ENCODE assay signal across 14 mouse cellular contexts in the genomic region with DNA sequence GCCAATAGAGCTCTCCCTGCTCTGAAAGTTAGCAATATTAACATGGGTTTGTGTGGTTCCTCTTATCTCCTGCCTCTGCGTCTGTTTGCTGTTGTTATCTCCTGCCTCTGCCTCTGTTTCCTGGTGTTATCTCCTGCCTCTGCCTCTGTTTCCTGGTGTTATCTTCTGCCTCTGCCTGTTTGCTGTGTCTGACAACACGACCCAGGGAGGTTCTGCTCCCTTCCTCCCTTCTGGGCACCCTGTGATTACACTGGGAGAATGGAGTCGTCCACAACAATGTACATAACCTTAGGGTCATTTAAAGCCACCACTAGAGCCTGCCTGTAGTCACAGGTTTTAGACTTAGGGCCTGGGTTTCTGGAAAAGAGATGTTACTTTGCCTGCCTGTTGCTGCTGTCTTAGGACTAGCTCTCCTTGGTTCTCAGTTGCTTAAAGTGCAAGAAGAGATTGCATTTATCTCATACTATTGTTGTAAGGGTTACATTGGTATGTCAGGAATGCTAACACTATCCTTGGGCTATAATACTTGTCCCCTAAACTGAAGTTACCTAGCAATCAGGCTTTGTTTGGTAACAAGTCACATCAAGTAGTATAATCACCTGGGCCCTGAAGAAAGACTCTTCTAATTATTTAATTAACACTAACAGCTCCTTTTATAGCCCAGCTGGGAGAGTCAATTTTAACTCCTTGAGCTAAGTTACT. TPM values are rescaled to one million over a fixed set of nuclear protein-coding genes. Genes with fewer than 3 reads are reported as not detected.
DNase-seq lines count a peak whose midpoint lies in the region; ATAC-seq and TF ChIP-seq lines count a peak whose summit lies in the region.
"Had no signal": no experiment of that assay in that cellular context is flagged by ENCODE, and none has a peak within 500 bp of the region (broad histone marks: within the 10 kb centered on the region; RNA-seq: fewer than 3 reads in every experiment).

No protein-coding gene starts in this region.

- peaks cover 31% of the 10 kb centered on the region for H3K4me1 ChIP-seq in hindbrain, embryonic 10.5 days (replicated peaks)
- peaks cover 8% of the 10 kb centered on the region for H3K4me1 ChIP-seq in hindbrain, embryonic 14.5 days (replicated peaks; ENCODE audit: control insufficient read depth, insufficient read depth, low read length)
- peaks cover 10% of the 10 kb centered on the region; the same call in 1 of the 2 replicates for H3K4me1 ChIP-seq in midbrain, embryonic 15.5 days
- peaks cover 16% of the 10 kb centered on the region; the same call in 1 of the 2 replicates for H3K4me1 ChIP-seq in kidney, embryonic 15.5 days

- no peak overlapping the region for H3K4me2 ChIP-seq in hindbrain, embryonic 14.5 days (replicated peaks)
- H3K4me2 ChIP-seq in myocyte (ENCODE audit: low read depth), result peak overlapping the region; percentile 31
- H3K4me2 ChIP-seq in midbrain, embryonic 15.5 days, result no peak overlapping the region
- H3K4me2 ChIP-seq in kidney, embryonic 15.5 days, result no peak overlapping the region

- no peaks in the 10 kb centered on the region for H3K79me2 ChIP-seq in myocyte (ENCODE audit: control insufficient read depth, insufficient read depth)

- H3K27me3 ChIP-seq in hindbrain, embryonic 10.5 days (ENCODE audit: insufficient read depth, poor library complexity, severe bottlenecking), result no peaks in the 10 kb centered on the region
- H3K27me3 ChIP-seq in hindbrain, embryonic 14.5 days (ENCODE audit: control insufficient read depth, insufficient read depth, low read length), result no peaks in the 10 kb centered on the region
- no peaks in the 10 kb centered on the region for H3K27me3 ChIP-seq in myocyte (ENCODE audit: control insufficient read depth, insufficient read depth, insufficient read length)
- no peaks in the 10 kb centered on the region for H3K27me3 ChIP-seq in midbrain, embryonic 15.5 days (replicated peaks)
- H3K27me3 ChIP-seq in kidney, embryonic 15.5 days, result no peaks in the 10 kb centered on the region

- no peak overlapping the region for H3K9ac ChIP-seq in hindbrain, embryonic 14.5 days
- no peak overlapping the region for H3K9ac ChIP-seq in midbrain, embryonic 15.5 days
- no peak overlapping the region for H3K9ac ChIP-seq in kidney, embryonic 15.5 days

- no peak overlapping the region for H3ac ChIP-seq in myocyte (ENCODE audit: control insufficient read depth, insufficient read length)

- no peak for DNase-seq in hindbrain, embryonic 10.5 days (ENCODE audit: low spot score)
- DNase-seq in hindbrain, embryonic 14.5 days (ENCODE audit: low spot score), result no peak
- DNase-seq in Muller cell, postnatal 12 days (ENCODE audit: inconsistent ontology term), result peak; percentile 38
- no peak for DNase-seq in neural tube, embryonic 10.5 days (ENCODE audit: extremely low spot score, low spot score)
- DNase-seq: kidney, postnatal 14 days; thymus, postnatal 25 days had no signal

- H3K36me3 ChIP-seq in hindbrain, embryonic 10.5 days, result no peaks in the 10 kb centered on the region
- H3K36me3 ChIP-seq in hindbrain, embryonic 14.5 days (replicated peaks; ENCODE audit: control insufficient read depth, insufficient read depth), result no peaks in the 10 kb centered on the region
- no peaks in the 10 kb centered on the region for H3K36me3 ChIP-seq in myocyte (ENCODE audit: control insufficient read depth, insufficient read depth)
- H3K36me3 ChIP-seq in midbrain, embryonic 15.5 days (replicated peaks), result no peaks in the 10 kb centered on the region
- no peaks in the 10 kb centered on the region for H3K36me3 ChIP-seq in kidney, embryonic 15.5 days

- no peak for TF ChIP-seq POLR2A in myocyte (IDR thresholded peaks at IDR 0.05; ENCODE audit: insufficient read length, low read depth)

- no peaks in the 10 kb centered on the region for H3K9me3 ChIP-seq in hindbrain, embryonic 10.5 days
- no peaks in the 10 kb centered on the region for H3K9me3 ChIP-seq in hindbrain, embryonic 14.5 days (ENCODE audit: control insufficient read depth, low read length)
- no peaks in the 10 kb centered on the region for H3K9me3 ChIP-seq in midbrain, embryonic 15.5 days
- no peaks in the 10 kb centered on the region for H3K9me3 ChIP-seq in kidney, embryonic 15.5 days (replicated peaks)

- no peak overlapping the region for H3K4me3 ChIP-seq in hindbrain, embryonic 10.5 days
- H3K4me3 ChIP-seq in hindbrain, embryonic 14.5 days (replicated peaks; ENCODE audit: low read length), result no peak overlapping the region
- H3K4me3 ChIP-seq in myocyte, result no peak overlapping the region
- no peak overlapping the region for H3K4me3 ChIP-seq in midbrain, embryonic 15.5 days
- H3K4me3 ChIP-seq in kidney, embryonic 15.5 days (replicated peaks), result no peak overlapping the region

- H3K27ac ChIP-seq in hindbrain, embryonic 10.5 days, result 0 out of 2 replicates have a peak overlapping the region, but pooled peaks have one; percentile 13
- H3K27ac ChIP-seq in hindbrain, embryonic 14.5 days, result no peak overlapping the region
- no peak overlapping the region for H3K27ac ChIP-seq in midbrain, embryonic 15.5 days
- H3K27ac ChIP-seq in kidney, embryonic 15.5 days, result no peak overlapping the region

- ATAC-seq in hindbrain, embryonic 14.5 days (ENCODE audit: low FRiP score), result no peak
- peak; percentile 38 to 63 for ATAC-seq in hematopoietic stem cell, adult 5-6 weeks (replicated peaks in 1 of 2; ENCODE audit: insufficient read depth in 1 of 2, low FRiP score in 2 of 2, low TSS enrichment in 1 of 2, low read depth in 1 of 2, poor library complexity in 2 of 2, severe bottlenecking in 2 of 2)
- no peak for ATAC-seq in midbrain, embryonic 15.5 days (replicated peaks)
- ATAC-seq in kidney, embryonic 15.5 days (replicated peaks; ENCODE audit: low FRiP score), result no peak
- ATAC-seq: forebrain, embryonic 14.5 days had no signal

- 44% methylated on average over 3 of the region's 3 CpGs for WGBS in hindbrain, embryonic 10.5 days
- 43% methylated on average over 3 of the region's 3 CpGs for WGBS in hindbrain, embryonic 14.5 days
- 45% methylated on average over 3 of the region's 3 CpGs for WGBS in midbrain, embryonic 15.5 days
- WGBS in kidney, embryonic 15.5 days, result 25% methylated on average over 3 of the region's 3 CpGs

TF ChIP-seq in myocyte, 11 proteins besides CTCF, POLR2A, EP300 and RAD21:
- TF ChIP-seq E2F4 (IDR thresholded peaks at IDR 0.05; ENCODE audit: insufficient read depth), result no peak
- no peak for TF ChIP-seq MAX (IDR thresholded peaks at IDR 0.05; ENCODE audit: low read depth)
- TF ChIP-seq MYOD1 (IDR thresholded peaks at IDR 0.05; ENCODE audit: control insufficient read depth in 1 of 3, insufficient read length in 2 of 3, low read depth in 2 of 3), result no peak
- TF ChIP-seq TCF12 (IDR thresholded peaks at IDR 0.05; ENCODE audit: insufficient read depth, poor library complexity, severe bottlenecking), result no peak
- no peak for TF ChIP-seq USF1 (IDR thresholded peaks at IDR 0.05; ENCODE audit: low read depth)
- TF ChIP-seq REST (IDR thresholded peaks at IDR 0.05; ENCODE audit: insufficient read depth, insufficient read length), result no peak
- TF ChIP-seq TCF3 (IDR thresholded peaks at IDR 0.05; ENCODE audit: insufficient read length, low read depth), result no peak

RNA-seq across cellular contexts. Expression of a gene that starts 3.1 kb away (rescaled TPM):
- polyA plus RNA-seq in hindbrain, embryonic 10.5 days (2016; fragmentation: Nextera tagmentation; extraction: Ambion mirVana), result 26.4 and 30.1 TPM in 2 replicates
- polyA plus RNA-seq in hindbrain, embryonic 14.5 days (2014; fragmentation: Nextera tagmentation; extraction: Ambion mirVana), result 14.9 and 16.6 TPM in 2 replicates
- total RNA-seq in hematopoietic stem cell, adult 5-6 weeks (2017), result 12.6 and 22.4 TPM in 2 replicates
- 12.5 TPM for polyA plus RNA-seq in myocyte (2012; fragmentation: generic; extraction: Trizol)
- 11.8 and 12.4 TPM in 2 replicates for polyA plus RNA-seq in midbrain, embryonic 15.5 days (2015; fragmentation: Nextera tagmentation; extraction: Ambion mirVana)
- polyA plus RNA-seq in kidney, embryonic 15.5 days (2015; fragmentation: Nextera tagmentation; extraction: Ambion mirVana), result 39.8 and 41.6 TPM in 2 replicates

RNA-seq across cellular contexts. Expression of a gene that starts 23.9 kb away (rescaled TPM):
- 0.20 TPM in 2 replicates for polyA plus RNA-seq in hindbrain, embryonic 10.5 days (2016; fragmentation: Nextera tagmentation; extraction: Ambion mirVana)
- not detected in 2 replicates for polyA plus RNA-seq in hindbrain, embryonic 14.5 days (2014; fragmentation: Nextera tagmentation; extraction: Ambion mirVana)
- total RNA-seq in hematopoietic stem cell, adult 5-6 weeks (2017), result not detected in 2 replicates
- 0.08 TPM for polyA plus RNA-seq in myocyte (2012; fragmentation: generic; extraction: Trizol)
- not detected in 2 replicates for polyA plus RNA-seq in midbrain, embryonic 15.5 days (2015; fragmentation: Nextera tagmentation; extraction: Ambion mirVana)
- 0.19 TPM in 1 of 2 replicates, not detected in the other for polyA plus RNA-seq in kidney, embryonic 15.5 days (2015; fragmentation: Nextera tagmentation; extraction: Ambion mirVana)
- total RNA-seq: left cerebral cortex, postnatal 36 days had no signal
- polyA plus RNA-seq: forebrain, embryonic 14.5 days had no signal

RNA-seq across cellular contexts. Expression of a gene that starts 29.0 kb away (rescaled TPM):
- polyA plus RNA-seq in hindbrain, embryonic 10.5 days (2016; fragmentation: Nextera tagmentation; extraction: Ambion mirVana), result 2.3 and 4.0 TPM in 2 replicates
- 3.2 and 3.3 TPM in 2 replicates for polyA plus RNA-seq in hindbrain, embryonic 14.5 days (2014; fragmentation: Nextera tagmentation; extraction: Ambion mirVana)
- total RNA-seq in hematopoietic stem cell, adult 5-6 weeks (2017), result 3.2 and 12.7 TPM in 2 replicates
- polyA plus RNA-seq in myocyte (2012; fragmentation: generic; extraction: Trizol), result not detected
- polyA plus RNA-seq in midbrain, embryonic 15.5 days (2015; fragmentation: Nextera tagmentation; extraction: Ambion mirVana), result 0.92 and 1.2 TPM in 2 replicates
- polyA plus RNA-seq in kidney, embryonic 15.5 days (2015; fragmentation: Nextera tagmentation; extraction: Ambion mirVana), result 6.9 and 7.3 TPM in 2 replicates

RNA-seq across cellular contexts. Expression of a gene that starts 30.3 kb away (rescaled TPM):
- not detected in 2 replicates for polyA plus RNA-seq in hindbrain, embryonic 10.5 days (2016; fragmentation: Nextera tagmentation; extraction: Ambion mirVana)
- not detected in 2 replicates for polyA plus RNA-seq in hindbrain, embryonic 14.5 days (2014; fragmentation: Nextera tagmentation; extraction: Ambion mirVana)
- total RNA-seq in hematopoietic stem cell, adult 5-6 weeks (2017), result not detected in 2 replicates
- not detected for polyA plus RNA-seq in myocyte (2012; fragmentation: generic; extraction: Trizol)
- not detected in 2 replicates for polyA plus RNA-seq in midbrain, embryonic 15.5 days (2015; fragmentation: Nextera tagmentation; extraction: Ambion mirVana)
- not detected in 2 replicates for polyA plus RNA-seq in kidney, embryonic 15.5 days (2015; fragmentation: Nextera tagmentation; extraction: Ambion mirVana)
- total RNA-seq: left cerebral cortex, postnatal 36 days had no signal
- polyA plus RNA-seq: cortical plate, adult 2 months; forebrain, embryonic 14.5 days; gonadal fat pad, adult 2 months had no signal

RNA-seq across cellular contexts. Expression of a gene that starts 33.1 kb away (rescaled TPM):
- not detected in 2 replicates for polyA plus RNA-seq in hindbrain, embryonic 10.5 days (2016; fragmentation: Nextera tagmentation; extraction: Ambion mirVana)
- not detected in 2 replicates for polyA plus RNA-seq in hindbrain, embryonic 14.5 days (2014; fragmentation: Nextera tagmentation; extraction: Ambion mirVana)
- not detected in 2 replicates for total RNA-seq in hematopoietic stem cell, adult 5-6 weeks (2017)
- not detected for polyA plus RNA-seq in myocyte (2012; fragmentation: generic; extraction: Trizol)
- not detected in 2 replicates for polyA plus RNA-seq in midbrain, embryonic 15.5 days (2015; fragmentation: Nextera tagmentation; extraction: Ambion mirVana)
- polyA plus RNA-seq in kidney, embryonic 15.5 days (2015; fragmentation: Nextera tagmentation; extraction: Ambion mirVana), result not detected in 2 replicates
- polyA plus RNA-seq: forebrain, embryonic 14.5 days had no signal

Comparison
In these comparisons a context has a peak if more than half of its experiments do, and no peak if none do; other contexts are left out.
1. ATAC-seq: peak in hematopoietic stem cell, adult 5-6 weeks (2 of 2); none in hindbrain, embryonic 14.5 days (single experiment), midbrain, embryonic 15.5 days (single experiment) and kidney, embryonic 15.5 days (single experiment).